Mouse (Mus musculus) liver, embryonic 16.5 days (tissue): ENCODE results near the gene Ncstn. TPM values are rescaled to one million over a fixed set of nuclear protein-coding genes. Genes with fewer than 3 reads are reported as not detected.

ENCODE experiments used
- ATAC-seq: fragments of 200-750 bp; cut with Nextera tagmentation; 2 replicates; pipeline ENCODE4 v1.8.0; 2017; ENCODE audit warnings: low read depth, mild to moderate bottlenecking, moderate number of reproducible peaks, moderate library complexity
- H3K27ac ChIP-seq: fragments of 300-500 bp; sonication (generic); 2 replicates; pipeline ENCODE4 v1.5.1; 2014; ENCODE audit warnings: mild to moderate bottlenecking, low read length
- H3K27me3 ChIP-seq: fragments of 300-500 bp; sonication (generic); 2 replicates; pipeline ENCODE4 v1.6.1; 2014; ENCODE audit warnings: low read depth, low read length, mixed read lengths; ENCODE audit not compliant: control insufficient read depth, insufficient read depth
- H3K36me3 ChIP-seq: fragments of 300-500 bp; sonication (generic); 2 replicates; pipeline ENCODE4 v1.6.1; 2014; ENCODE audit warnings: mild to moderate bottlenecking; ENCODE audit not compliant: control insufficient read depth, insufficient read depth
- H3K4me1 ChIP-seq: fragments of 300-500 bp; sonication (generic); 2 replicates; pipeline ENCODE4 v1.6.1; 2014; ENCODE audit warnings: low read depth, low read length, mixed read lengths; ENCODE audit not compliant: control insufficient read depth
- H3K4me2 ChIP-seq: fragments of 300-500 bp; sonication (generic); 2 replicates; pipeline ENCODE4 v1.6.1; 2014; ENCODE audit warnings: low read depth, low read length, mixed read lengths
- H3K4me3 ChIP-seq: fragments of 300-500 bp; sonication (generic); 2 replicates; pipeline ENCODE4 v1.5.1; 2014; ENCODE audit warnings: low read depth, mild to moderate bottlenecking, low read length
- H3K9ac ChIP-seq: fragments of 300-500 bp; sonication (generic); 2 replicates; pipeline ENCODE4 v1.6.1; 2014; ENCODE audit warnings: low read depth, low read length
- H3K9me3 ChIP-seq: fragments of 300-500 bp; sonication (generic); replicated peaks from 2 replicates; pipeline ENCODE4 v1.6.1; 2016; ENCODE audit warnings: low read length; ENCODE audit not compliant: control insufficient read depth
- WGBS: fragments of 180-500 bp; shearing (Covaris S2); extraction: QIAGEN DNeasy Blood & Tissue Kit; methylation state at CpG from one replicate; pipeline ENCODE4 v1.1.7; 2014; ENCODE audit not compliant: insufficient replicate concordance; 5-methylcytosine and 5-hydroxymethylcytosine counted together
- polyA plus RNA-seq: library from polyadenylated mRNA; unstranded; fragments of >200 nt; fragmentation: Nextera tagmentation; extraction: Ambion mirVana; gene quantifications from 2 replicates; pipeline ENCODE4 v1.2.1, GENCODE M21; 2015

Gene Ncstn
- polyA plus RNA-seq, 1 experiment from 2014 or later, result 42.9 TPM

GRCm38 (mm10) chr1:172026201-172026901 is 56.2 kb downstream of the Ncstn start:
- peak; percentile 19; the same call in 1 of the 2 replicates for ATAC-seq

GRCm38 (mm10) chr1:172025201-172025904 is 57.2 kb downstream of the Ncstn start:
- no peak for ATAC-seq
- Histone ChIP-seq H3K4me1 (no peaks in the 10 kb centered on the region; the same call in 1 of the 2 replicates), H3K9ac (no peak overlapping the region), H3K36me3 (no peaks in the 10 kb centered on the region), H3K27me3 (peaks cover 6% of the 10 kb centered on the region; the same call in 1 of the 2 replicates), H3K4me2 (no peak overlapping the region), H3K9me3 (no peaks in the 10 kb centered on the region), H3K27ac (no peak overlapping the region), H3K4me3 (no peak overlapping the region)
- WGBS, result 67% methylated on average over 8 of the region's 8 CpGs

More at GRCm38 (mm10) chr1:172026201-172026901, 56.2 kb downstream of the Ncstn start:
- H3K9ac ChIP-seq, result peak overlapping the region; percentile 48
- H3K4me2 ChIP-seq, result peak overlapping the region; percentile 73
- WGBS, result 12% methylated on average over 23 of the region's 23 CpGs
- H3K27ac ChIP-seq, result no peak overlapping the region
- no peaks in the 10 kb centered on the region; the same call in 1 of the 2 replicates for H3K4me1 ChIP-seq
- H3K36me3 ChIP-seq, result no peaks in the 10 kb centered on the region
- H3K9me3 ChIP-seq, result no peaks in the 10 kb centered on the region
- H3K4me3 ChIP-seq, result peak overlapping the region; percentile 69
- peaks cover 6% of the 10 kb centered on the region; the same call in 1 of the 2 replicates for H3K27me3 ChIP-seq

GRCm38 (mm10) chr1:172024140-172024895 is 58.3 kb downstream of the Ncstn start:
- ATAC-seq, result no peak
- 51% methylated on average over 9 of the region's 9 CpGs for WGBS
- Histone ChIP-seq H3K27me3 (peaks cover 6% of the 10 kb centered on the region; the same call in 1 of the 2 replicates), H3K4me2 (no peak overlapping the region), H3K4me3 (no peak overlapping the region), H3K9ac (no peak overlapping the region), H3K4me1 (no peaks in the 10 kb centered on the region; the same call in 1 of the 2 replicates), H3K27ac (no peak overlapping the region), H3K9me3 (no peaks in the 10 kb centered on the region), H3K36me3 (no peaks in the 10 kb centered on the region)

GRCm38 (mm10) chr1:172019863-172020521 is 62.6 kb downstream of the Ncstn start:
- no peaks in the 10 kb centered on the region for H3K4me1 ChIP-seq
- no peak overlapping the region for H3K4me3 ChIP-seq
- ATAC-seq, result no peak
- H3K4me2 ChIP-seq, result no peak overlapping the region
- H3K9me3 ChIP-seq, result no peaks in the 10 kb centered on the region
- WGBS, result 64% methylated on average over 10 of the region's 10 CpGs
- H3K36me3 ChIP-seq, result no peaks in the 10 kb centered on the region
- H3K9ac ChIP-seq, result no peak overlapping the region
- no peak overlapping the region for H3K27ac ChIP-seq
- no peaks in the 10 kb centered on the region for H3K27me3 ChIP-seq

GRCm38 (mm10) chr1:172019339-172019738 is 63.3 kb downstream of the Ncstn start:
- H3K9me3 ChIP-seq, result no peaks in the 10 kb centered on the region
- H3K27ac ChIP-seq, result no peak overlapping the region
- no peak overlapping the region for H3K4me3 ChIP-seq
- WGBS, result 81% methylated on average over 4 of the region's 4 CpGs
- no peak for ATAC-seq
- H3K27me3 ChIP-seq, result no peaks in the 10 kb centered on the region
- no peaks in the 10 kb centered on the region for H3K36me3 ChIP-seq
- H3K4me2 ChIP-seq, result no peak overlapping the region
- H3K9ac ChIP-seq, result no peak overlapping the region
- no peaks in the 10 kb centered on the region for H3K4me1 ChIP-seq

GRCm38 (mm10) chr1:172018336-172019311 is 64.0 kb downstream of the Ncstn start:
- Histone ChIP-seq H3K36me3 (no peaks in the 10 kb centered on the region), H3K4me2 (no peak overlapping the region), H3K9ac (no peak overlapping the region), H3K4me3 (no peak overlapping the region), H3K27me3 (no peaks in the 10 kb centered on the region), H3K4me1 (no peaks in the 10 kb centered on the region), H3K9me3 (no peaks in the 10 kb centered on the region), H3K27ac (no peak overlapping the region)
- 71% methylated on average over 9 of the region's 9 CpGs for WGBS
- no peak for ATAC-seq

GRCm38 (mm10) chr1:172017517-172018070 is 65.0 kb downstream of the Ncstn start:
- 69% methylated on average over 6 of the region's 6 CpGs for WGBS
- ATAC-seq, result no peak
- Histone ChIP-seq H3K27ac (no peak overlapping the region), H3K9me3 (no peaks in the 10 kb centered on the region), H3K4me1 (no peaks in the 10 kb centered on the region), H3K4me2 (no peak overlapping the region), H3K27me3 (no peaks in the 10 kb centered on the region), H3K36me3 (no peaks in the 10 kb centered on the region), H3K9ac (no peak overlapping the region), H3K4me3 (no peak overlapping the region)
